28 mouse cellular contexts compared by ENCODE assay signal in the genomic region with DNA sequence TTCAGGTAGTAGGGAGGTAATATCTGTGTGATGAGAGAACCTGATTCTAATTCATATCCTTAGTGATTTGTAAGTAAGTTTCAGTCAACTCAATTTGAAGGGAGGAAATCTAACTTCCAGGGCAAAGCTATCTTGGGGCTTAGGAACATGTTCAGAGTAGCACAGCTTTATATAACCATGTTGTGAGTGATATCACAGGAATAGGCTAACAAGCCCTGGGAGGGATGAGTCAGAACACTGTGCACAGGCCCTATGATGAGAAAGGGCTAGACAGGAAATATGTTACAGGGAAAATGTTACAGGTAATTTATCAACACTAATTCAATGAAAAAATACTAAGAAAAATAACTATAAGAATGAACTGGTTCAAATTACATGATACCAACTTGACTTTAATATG.
"Had no signal": no experiment of that assay in that cellular context is flagged by ENCODE, and none has a peak within 500 bp of the region (broad histone marks: within the 10 kb centered on the region; RNA-seq: fewer than 3 reads in every experiment).

No protein-coding gene starts in this region.

- H3K4me1 ChIP-seq: embryonic facial prominence, embryonic 10.5 days; embryonic facial prominence, embryonic 12.5 days; embryonic facial prominence, embryonic 13.5 days; embryonic facial prominence, embryonic 15.5 days; forebrain, embryonic 10.5 days; forebrain, embryonic 12.5 days; forebrain, embryonic 13.5 days; forebrain, embryonic 15.5 days; heart, embryonic 10.5 days had no signal

- ATAC-seq: forebrain, embryonic 13.5 days; forebrain, embryonic 14.5 days; forebrain, embryonic 15.5 days; forebrain, embryonic 16.5 days; forebrain, postnatal 0 days had no signal

- DNase-seq: cerebellum, adult 9-10 months; cerebellum, adult 9-11 months; cerebellum, postnatal 10 days; cerebellum, postnatal 14 days; cerebellum, postnatal 25 days; cerebellum, postnatal 36 days; embryo, embryonic 11 days; forebrain, postnatal 0 days; gastrocnemius, adult 2 months; gastrocnemius, postnatal 10 days; gastrocnemius, postnatal 14 days; gastrocnemius, postnatal 25 days; gastrocnemius, postnatal 36 days; heart, adult 11 months; heart, adult 18-20 months; heart, adult 2 months had no signal

- H3K4me3 ChIP-seq: embryonic facial prominence, embryonic 10.5 days; embryonic facial prominence, embryonic 12.5 days; embryonic facial prominence, embryonic 13.5 days; embryonic facial prominence, embryonic 15.5 days; erythroblast, embryonic 14.5 days; forebrain, embryonic 10.5 days; forebrain, embryonic 12.5 days; forebrain, embryonic 13.5 days; forebrain, embryonic 15.5 days; gastrocnemius, adult 2 months; heart, adult 2 months; heart, embryonic 10.5 days had no signal
